Mouse (Mus musculus) kidney, embryonic 14.5 days (tissue): Measurements from ENCODE around the gene Pdk3. TPM values are rescaled to one million over a fixed set of nuclear protein-coding genes. Genes with fewer than 3 reads are reported as not detected.

Experiments used
- ATAC-seq: fragments of 200-750 bp; cut with Nextera tagmentation; 2 replicates; pipeline ENCODE4 v1.8.0; 2017; ENCODE audit warnings: moderate number of reproducible peaks, mild to moderate bottlenecking, moderate TSS enrichment, moderate library complexity; ENCODE audit not compliant: low FRiP score, low TSS enrichment
- H3K27ac ChIP-seq: fragments of 300-500 bp; sonication (generic); 2 replicates; pipeline ENCODE4 v1.5.1; 2014; ENCODE audit warnings: low read depth, mild to moderate bottlenecking, low read length, moderate library complexity, mixed read lengths
- H3K27me3 ChIP-seq: fragments of 300-500 bp; sonication (generic); 2 replicates; pipeline ENCODE4 v1.6.1; 2014; ENCODE audit warnings: mild to moderate bottlenecking, low read length; ENCODE audit not compliant: control insufficient read depth, insufficient read depth
- H3K36me3 ChIP-seq: fragments of 300-500 bp; sonication (generic); 2 replicates; pipeline ENCODE4 v1.6.1; 2014; ENCODE audit warnings: low read length, mixed read lengths; ENCODE audit not compliant: control insufficient read depth, insufficient read depth
- H3K4me1 ChIP-seq: fragments of 300-500 bp; sonication (generic); 2 replicates; pipeline ENCODE4 v1.6.1; 2014; ENCODE audit warnings: low read length, mixed read lengths; ENCODE audit not compliant: control insufficient read depth, insufficient read depth
- H3K4me2 ChIP-seq: fragments of 300-500 bp; sonication (generic); replicated peaks from 2 replicates; pipeline ENCODE4 v1.6.1; 2014; ENCODE audit warnings: low read depth, mild to moderate bottlenecking, low read length
- H3K4me3 ChIP-seq: fragments of 300-500 bp; sonication (generic); 2 replicates; pipeline ENCODE4 v1.5.1; 2014; ENCODE audit warnings: mild to moderate bottlenecking, low read length
- H3K9ac ChIP-seq: fragments of 300-500 bp; sonication (generic); 2 replicates; pipeline ENCODE4 v1.6.1; 2014; ENCODE audit warnings: low read depth, mild to moderate bottlenecking, low read length, moderate library complexity
- H3K9me3 ChIP-seq: fragments of 300-500 bp; sonication (generic); 2 replicates; pipeline ENCODE4 v1.6.1; 2016; ENCODE audit warnings: low read length; ENCODE audit not compliant: control insufficient read depth
- WGBS: fragments of 180-500 bp; shearing (Covaris S2); extraction: QIAGEN DNeasy Blood & Tissue Kit; methylation state at CpG from one replicate; pipeline ENCODE4 v1.1.7; 2014; 5-methylcytosine and 5-hydroxymethylcytosine counted together
- polyA plus RNA-seq: library from polyadenylated mRNA; unstranded; fragments of >200 nt; fragmentation: Nextera tagmentation; extraction: Ambion mirVana; gene quantifications from 2 replicates; pipeline ENCODE4 v1.2.1, GENCODE M21; 2014

Gene Pdk3
- polyA plus RNA-seq, 1 experiment from 2014 or later: 81.2 TPM

- H3K27ac ChIP-seq: no peak overlapping the region
- no peaks in the 10 kb centered on the region for H3K27me3 ChIP-seq
- H3K36me3 ChIP-seq: no peaks in the 10 kb centered on the region
- H3K9ac ChIP-seq: no peak overlapping the region
- no peak overlapping the region for H3K4me2 ChIP-seq
- H3K4me1 ChIP-seq: no peaks in the 10 kb centered on the region
- H3K4me3 ChIP-seq: no peak overlapping the region
- H3K9me3 ChIP-seq: no peaks in the 10 kb centered on the region
- ATAC-seq: no peak
Measured at GRCm38 (mm10) chrX:93793168-93793567, 38.8 kb downstream of the Pdk3 start.

DNA sequence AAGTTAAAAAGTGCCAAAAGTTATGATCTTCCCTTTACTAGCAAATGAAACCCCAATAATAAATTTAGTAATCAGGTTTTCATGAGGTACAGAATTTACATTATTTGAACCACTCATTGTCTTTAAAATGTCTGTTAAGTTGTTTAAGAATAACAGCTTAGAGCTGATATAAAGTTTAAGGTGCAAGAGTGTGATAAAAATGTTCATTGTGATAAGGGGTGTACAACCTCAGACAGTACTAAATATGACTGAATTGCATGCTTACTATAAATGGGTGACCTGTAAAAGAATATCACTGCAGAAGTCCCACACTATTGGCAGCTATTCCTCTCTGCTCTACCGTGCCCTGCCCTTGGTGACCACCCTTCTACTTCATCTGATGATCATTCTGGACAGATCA lies 42.4 kb downstream of the Pdk3 start:
- Histone ChIP-seq H3K9ac (no peak overlapping the region), H3K27ac (no peak overlapping the region), H3K36me3 (no peaks in the 10 kb centered on the region), H3K4me1 (no peaks in the 10 kb centered on the region), H3K4me3 (no peak overlapping the region), H3K4me2 (no peak overlapping the region), H3K27me3 (no peaks in the 10 kb centered on the region), H3K9me3 (no peaks in the 10 kb centered on the region)
- ATAC-seq: no peak
- 56% methylated on average over 1 of the region's 1 CpGs for WGBS

DNA sequence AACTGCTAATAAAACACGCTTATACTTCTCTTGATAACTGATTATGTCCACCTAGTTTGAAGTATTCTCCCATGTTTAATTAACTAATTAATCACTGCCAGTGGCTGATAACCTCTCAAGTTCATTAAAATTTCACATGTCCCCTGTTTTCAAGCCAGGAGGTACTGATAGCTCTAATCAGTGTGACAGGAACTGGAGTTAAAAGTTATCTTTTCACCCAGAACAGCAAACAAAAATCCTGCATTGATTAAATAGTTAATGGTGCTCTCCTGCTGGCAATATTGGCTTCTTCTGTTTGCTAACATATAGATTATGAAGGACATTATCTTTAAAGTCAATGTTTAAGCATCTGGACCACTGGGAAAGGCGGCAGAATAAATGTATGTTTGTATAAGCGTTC lies 71.2 kb downstream of the Pdk3 start:
- Histone ChIP-seq H3K4me1 (no peaks in the 10 kb centered on the region), H3K27ac (no peak overlapping the region), H3K4me2 (no peak overlapping the region), H3K36me3 (no peaks in the 10 kb centered on the region), H3K9ac (no peak overlapping the region), H3K9me3 (no peaks in the 10 kb centered on the region), H3K27me3 (no peaks in the 10 kb centered on the region), H3K4me3 (no peak overlapping the region)
- WGBS: 86% methylated on average over 3 of the region's 3 CpGs
- no peak for ATAC-seq

DNA sequence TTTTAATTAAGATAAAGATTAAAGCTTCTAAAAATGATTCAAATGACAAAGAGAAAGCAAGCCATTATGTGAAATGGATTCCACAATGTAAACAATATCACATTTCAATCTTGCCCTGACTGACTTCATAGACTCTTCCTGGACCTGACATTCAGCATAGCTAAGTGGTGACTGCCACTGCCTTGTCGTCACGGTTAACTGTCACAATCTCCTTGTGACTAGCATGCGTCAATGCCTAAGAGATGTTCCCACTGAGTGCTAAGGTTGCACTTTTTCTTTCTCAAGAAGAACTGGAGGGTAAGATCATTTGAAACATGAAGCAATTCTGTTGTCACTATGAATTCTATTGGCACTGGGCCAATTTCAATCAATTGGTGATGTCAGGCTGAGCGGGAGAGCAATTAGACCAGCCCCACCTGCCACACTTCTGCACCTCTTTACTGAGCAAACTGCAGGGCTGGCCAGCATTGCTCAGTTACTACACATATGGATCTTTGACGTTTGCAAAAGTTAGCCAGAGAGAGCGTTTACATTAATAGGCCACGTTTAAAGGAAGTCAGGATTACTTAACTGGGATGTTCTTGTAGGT lies 75.0 kb downstream of the Pdk3 start:
- Histone ChIP-seq H3K27me3 (no peaks in the 10 kb centered on the region), H3K9me3 (no peaks in the 10 kb centered on the region), H3K27ac (no peak overlapping the region), H3K4me3 (no peak overlapping the region), H3K36me3 (no peaks in the 10 kb centered on the region), H3K4me1 (no peaks in the 10 kb centered on the region), H3K9ac (no peak overlapping the region), H3K4me2 (no peak overlapping the region)
- no peak for ATAC-seq
- WGBS: 66% methylated on average over 7 of the region's 7 CpGs

DNA sequence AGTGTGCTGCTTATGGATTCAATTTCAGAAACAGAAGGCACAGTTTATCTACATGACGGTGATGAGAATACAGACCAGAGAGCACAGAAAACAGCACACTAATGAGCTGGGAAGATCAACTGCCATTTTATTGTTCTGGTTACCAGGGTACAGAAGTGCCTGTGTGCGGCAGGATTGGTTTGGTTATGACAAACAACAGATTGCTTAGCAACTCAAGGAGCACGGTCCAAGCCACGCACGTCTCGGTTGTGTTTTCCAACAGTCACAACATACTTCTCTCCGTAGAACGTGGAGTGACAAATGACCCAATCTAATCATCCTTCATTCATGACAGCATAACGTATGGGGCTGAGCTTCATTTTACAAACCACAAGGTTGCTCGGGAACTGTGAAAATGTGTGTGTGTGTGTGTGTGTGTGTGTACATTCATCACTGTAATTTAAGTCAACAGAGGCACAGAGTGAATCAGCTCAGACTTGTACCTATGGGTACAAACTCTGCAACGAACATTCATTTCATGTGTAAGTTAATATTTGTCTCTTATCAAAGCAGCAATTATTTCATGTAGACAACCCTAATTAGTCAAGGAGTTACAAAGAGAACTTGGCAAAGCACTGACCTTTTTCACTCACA lies 76.7 kb downstream of the Pdk3 start:
- Histone ChIP-seq H3K4me2 (no peak overlapping the region), H3K9ac (no peak overlapping the region), H3K27ac (no peak overlapping the region), H3K36me3 (no peaks in the 10 kb centered on the region), H3K4me1 (no peaks in the 10 kb centered on the region), H3K4me3 (no peak overlapping the region), H3K9me3 (no peaks in the 10 kb centered on the region), H3K27me3 (no peaks in the 10 kb centered on the region)
- WGBS: 77% methylated on average over 11 of the region's 11 CpGs
- ATAC-seq: no peak

DNA sequence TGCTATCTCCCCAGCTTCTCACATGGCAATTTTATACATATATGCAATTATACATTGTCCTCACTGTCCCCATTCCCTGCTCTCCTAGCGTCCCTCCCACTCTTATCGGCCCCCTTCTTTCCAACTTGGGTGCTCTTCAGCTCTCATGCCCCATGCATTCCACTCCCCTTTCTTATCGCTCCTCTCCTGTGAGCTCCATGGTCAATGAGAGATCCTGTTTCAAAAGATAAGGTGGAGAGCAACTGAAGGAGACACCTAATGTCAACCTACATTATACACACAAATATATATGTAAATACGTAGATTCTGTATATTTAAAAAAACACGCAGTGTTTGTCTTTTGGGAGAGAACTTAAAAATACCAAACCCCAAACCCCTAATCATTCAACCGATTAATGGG lies 81.4 kb downstream of the Pdk3 start:
- H3K9me3 ChIP-seq: no peaks in the 10 kb centered on the region
- H3K4me2 ChIP-seq: no peak overlapping the region
- no peak overlapping the region for H3K4me3 ChIP-seq
- no peak for ATAC-seq
- no peak overlapping the region for H3K9ac ChIP-seq
- 91% methylated on average over 6 of the region's 6 CpGs for WGBS
- no peaks in the 10 kb centered on the region for H3K36me3 ChIP-seq
- no peaks in the 10 kb centered on the region for H3K4me1 ChIP-seq
- H3K27me3 ChIP-seq: no peaks in the 10 kb centered on the region
- no peak overlapping the region for H3K27ac ChIP-seq

DNA sequence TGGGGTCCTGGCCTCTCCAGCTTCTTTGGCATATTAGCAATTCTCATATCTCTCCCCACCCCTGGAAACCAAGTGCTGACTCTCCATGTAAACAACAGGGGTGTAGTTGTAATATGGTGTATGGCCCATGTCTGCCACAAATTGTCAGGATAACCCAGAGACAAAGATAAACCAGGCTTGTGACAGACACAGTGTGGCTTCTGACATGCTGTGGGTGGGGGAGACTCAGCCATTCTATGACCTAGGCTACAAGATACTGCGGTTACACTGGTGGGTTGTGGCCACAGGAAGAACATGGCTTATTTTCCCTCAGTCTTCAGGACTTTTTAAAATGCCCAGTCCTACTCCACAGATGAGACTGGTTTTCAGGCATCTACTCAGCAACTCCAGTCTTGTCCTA lies 82.8 kb downstream of the Pdk3 start:
- Histone ChIP-seq H3K9me3 (no peaks in the 10 kb centered on the region), H3K27ac (no peak overlapping the region), H3K4me1 (no peaks in the 10 kb centered on the region), H3K27me3 (no peaks in the 10 kb centered on the region), H3K36me3 (no peaks in the 10 kb centered on the region), H3K4me2 (no peak overlapping the region), H3K4me3 (no peak overlapping the region), H3K9ac (no peak overlapping the region)
- WGBS: 83% methylated on average over 1 of the region's 1 CpGs
- no peak for ATAC-seq

DNA sequence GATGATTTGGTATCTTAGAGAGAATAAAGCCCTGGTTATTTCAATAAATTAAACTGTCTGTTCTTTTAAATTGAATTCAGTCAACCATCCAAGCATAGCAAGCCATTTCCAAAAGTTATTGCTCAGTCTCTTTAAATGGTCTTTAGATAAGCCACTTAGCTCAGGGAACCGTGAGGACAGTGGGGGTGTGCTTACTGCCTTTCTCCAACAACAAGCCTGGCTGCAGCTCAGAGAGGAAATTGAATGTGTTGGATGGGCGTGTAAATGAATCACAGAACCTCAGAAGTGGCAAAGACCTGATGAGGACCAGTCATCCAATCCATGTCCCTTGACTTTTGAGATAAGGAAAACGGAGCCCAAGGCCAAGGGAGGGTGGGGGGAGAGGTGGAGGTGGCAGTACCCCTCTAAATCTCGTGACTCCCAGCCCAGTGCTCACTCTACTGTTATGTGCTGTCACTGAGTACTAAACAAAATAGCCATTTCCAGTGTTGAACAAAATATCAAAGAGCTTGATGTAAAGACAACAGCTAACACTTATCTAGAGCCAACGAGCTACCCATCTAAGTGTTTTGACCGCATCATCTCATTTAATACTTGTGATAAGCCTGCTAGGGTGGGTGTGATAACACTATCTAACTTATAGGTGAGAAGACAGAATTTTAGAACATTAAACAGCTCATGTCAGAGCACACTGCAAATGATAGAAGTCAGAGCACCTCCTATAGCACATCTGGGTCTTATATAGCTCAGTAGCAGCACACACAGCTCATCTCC lies 98.8 kb downstream of the Pdk3 start:
- WGBS: 54% methylated on average over 6 of the region's 6 CpGs
- Histone ChIP-seq H3K27me3 (no peaks in the 10 kb centered on the region), H3K36me3 (no peaks in the 10 kb centered on the region), H3K9me3 (no peaks in the 10 kb centered on the region), H3K4me1 (no peaks in the 10 kb centered on the region), H3K9ac (no peak overlapping the region), H3K4me2 (no peak overlapping the region), H3K4me3 (no peak overlapping the region), H3K27ac (no peak overlapping the region)
- no peak for ATAC-seq

GRCm38 (mm10) chrX:93732407-93732806 lies 99.6 kb downstream of the Pdk3 start:
- Histone ChIP-seq H3K9me3 (no peaks in the 10 kb centered on the region), H3K27ac (no peak overlapping the region), H3K4me2 (no peak overlapping the region), H3K4me3 (no peak overlapping the region), H3K36me3 (no peaks in the 10 kb centered on the region), H3K27me3 (no peaks in the 10 kb centered on the region), H3K9ac (no peak overlapping the region), H3K4me1 (no peaks in the 10 kb centered on the region)
- no peak for ATAC-seq
